ENCODE assay signal across 9 mouse cellular contexts in genomic region chr2:166771396-166771795, GRCm38 (mm10). TPM values are rescaled to one million over a fixed set of nuclear protein-coding genes. Genes with fewer than 3 reads are reported as not detected.
DNase-seq lines count a peak whose midpoint lies in the region; ATAC-seq lines count a peak whose summit lies in the region.
"Had no signal": no experiment of that assay in that cellular context is flagged by ENCODE, and none has a peak within 500 bp of the region (broad histone marks: within the 10 kb centered on the region; RNA-seq: fewer than 3 reads in every experiment).

No protein-coding gene starts in this region.

- H3K36me3 ChIP-seq in limb, embryonic 12.5 days: no peaks in the 10 kb centered on the region
- H3K36me3 ChIP-seq in limb, embryonic 10.5 days: no peaks in the 10 kb centered on the region
- no peaks in the 10 kb centered on the region for H3K36me3 ChIP-seq in embryonic facial prominence, embryonic 13.5 days
- H3K36me3 ChIP-seq in forebrain, embryonic 15.5 days: no peaks in the 10 kb centered on the region
- H3K36me3 ChIP-seq: midbrain, embryonic 12.5 days had no signal

- H3K4me1 ChIP-seq in limb, embryonic 12.5 days (replicated peaks): no peaks in the 10 kb centered on the region; the same call in 1 of the 2 replicates
- H3K4me1 ChIP-seq in limb, embryonic 10.5 days: 0 out of 2 replicates have a peak, but pooled peaks cover 3% of the 10 kb centered on the region
- no peaks in the 10 kb centered on the region for H3K4me1 ChIP-seq in embryonic facial prominence, embryonic 13.5 days
- no peaks in the 10 kb centered on the region for H3K4me1 ChIP-seq in forebrain, embryonic 15.5 days
- H3K4me1 ChIP-seq: midbrain, embryonic 12.5 days had no signal

- 56% methylated on average over 11 of the region's 11 CpGs for WGBS in limb, embryonic 12.5 days
- 63% methylated on average over 11 of the region's 11 CpGs for WGBS in limb, embryonic 10.5 days
- 40% methylated on average over 11 of the region's 11 CpGs for WGBS in embryonic facial prominence, embryonic 13.5 days
- WGBS in forebrain, embryonic 15.5 days: 65% methylated on average over 11 of the region's 11 CpGs

- H3K9ac ChIP-seq in limb, embryonic 12.5 days (replicated peaks): no peak overlapping the region
- 0 out of 2 replicates have a peak overlapping the region, but pooled peaks have one; percentile 3 for H3K9ac ChIP-seq in embryonic facial prominence, embryonic 13.5 days
- H3K9ac ChIP-seq in forebrain, embryonic 15.5 days (replicated peaks): no peak overlapping the region
- H3K9ac ChIP-seq: midbrain, embryonic 12.5 days had no signal

- H3K27me3 ChIP-seq in limb, embryonic 12.5 days: no peaks in the 10 kb centered on the region
- no peaks in the 10 kb centered on the region for H3K27me3 ChIP-seq in limb, embryonic 10.5 days (ENCODE audit: low read depth, poor library complexity, severe bottlenecking)
- no peaks in the 10 kb centered on the region for H3K27me3 ChIP-seq in embryonic facial prominence, embryonic 13.5 days
- H3K27me3 ChIP-seq in forebrain, embryonic 15.5 days: no peaks in the 10 kb centered on the region
- H3K27me3 ChIP-seq: midbrain, embryonic 12.5 days had no signal

- DNase-seq in limb, embryonic 10.5 days (ENCODE audit: low spot score): no peak
- DNase-seq in heart, postnatal 4 days: peak; percentile 20
- DNase-seq in monocyte, adult 2 months (ENCODE audit: low read depth in 1 of 2, low spot score in 2 of 2): peak; percentile 59 to 68
- no peak for DNase-seq in spleen, adult 18-20 months

- H3K4me3 ChIP-seq in limb, embryonic 12.5 days (replicated peaks): no peak overlapping the region
- H3K4me3 ChIP-seq in limb, embryonic 10.5 days: no peak overlapping the region
- no peak overlapping the region for H3K4me3 ChIP-seq in embryonic facial prominence, embryonic 13.5 days
- no peak overlapping the region for H3K4me3 ChIP-seq in forebrain, embryonic 15.5 days
- H3K4me3 ChIP-seq: midbrain, embryonic 12.5 days had no signal

- H3K27ac ChIP-seq in limb, embryonic 12.5 days: 0 out of 2 replicates have a peak overlapping the region, but pooled peaks have one; percentile 12
- H3K27ac ChIP-seq in limb, embryonic 10.5 days: no peak overlapping the region
- H3K27ac ChIP-seq in embryonic facial prominence, embryonic 13.5 days: 0 out of 2 replicates have a peak overlapping the region, but pooled peaks have one; percentile 44
- no peak overlapping the region for H3K27ac ChIP-seq in forebrain, embryonic 15.5 days (replicated peaks)
- H3K27ac ChIP-seq: midbrain, embryonic 12.5 days had no signal

- no peaks in the 10 kb centered on the region for H3K9me3 ChIP-seq in limb, embryonic 12.5 days
- H3K9me3 ChIP-seq in limb, embryonic 10.5 days (replicated peaks): no peaks in the 10 kb centered on the region
- no peaks in the 10 kb centered on the region for H3K9me3 ChIP-seq in embryonic facial prominence, embryonic 13.5 days
- H3K9me3 ChIP-seq in forebrain, embryonic 15.5 days: no peaks in the 10 kb centered on the region
- H3K9me3 ChIP-seq: midbrain, embryonic 12.5 days had no signal

- no peak overlapping the region for H3K4me2 ChIP-seq in limb, embryonic 12.5 days
- no peak overlapping the region for H3K4me2 ChIP-seq in embryonic facial prominence, embryonic 13.5 days
- H3K4me2 ChIP-seq in forebrain, embryonic 15.5 days (replicated peaks): no peak overlapping the region
- H3K4me2 ChIP-seq: midbrain, embryonic 12.5 days had no signal

- ATAC-seq in limb, embryonic 12.5 days (ENCODE audit: insufficient number of reproducible peaks, insufficient read depth, low FRiP score, low TSS enrichment, low read depth): no peak
- no peak for ATAC-seq in embryonic facial prominence, embryonic 13.5 days (ENCODE audit: insufficient number of reproducible peaks, insufficient read depth, low FRiP score, low TSS enrichment, low read depth)
- ATAC-seq in forebrain, embryonic 15.5 days (replicated peaks): no peak
- no peak for ATAC-seq in CD4-positive, CD25-positive, alpha-beta regulatory T cell, adult 4 months

RNA-seq across cellular contexts. Expression of gene Trp53rkb, which starts 20.9 kb away (rescaled TPM):
- polyA plus RNA-seq in limb, embryonic 12.5 days (2016; fragmentation: Nextera tagmentation; extraction: Ambion mirVana): 8.8 and 14.2 TPM in 2 replicates
- polyA plus RNA-seq in limb, embryonic 10.5 days (2016; fragmentation: Nextera tagmentation; extraction: Ambion mirVana): 14.5 and 15.5 TPM in 2 replicates
- 10.4 and 11.3 TPM in 2 replicates for polyA plus RNA-seq in embryonic facial prominence, embryonic 13.5 days (2015; fragmentation: Nextera tagmentation; extraction: Ambion mirVana)
- 1 to 10 TPM; 4.0 to 5.1 TPM for total RNA-seq in heart, postnatal 4 days (2021)
- 8.2 and 9.8 TPM in 2 replicates for polyA plus RNA-seq in forebrain, embryonic 15.5 days (2015; fragmentation: Nextera tagmentation; extraction: Ambion mirVana)
- under 1 TPM; 0.14 to 0.24 TPM for polyA plus RNA-seq in CD4-positive, CD25-positive, alpha-beta regulatory T cell, adult 4 months (2017; shearing (Covaris generic))

RNA-seq across cellular contexts. Expression of gene Arfgef2, which starts 34.0 kb away (rescaled TPM):
- polyA plus RNA-seq in limb, embryonic 12.5 days (2016; fragmentation: Nextera tagmentation; extraction: Ambion mirVana): 5.2 and 5.8 TPM in 2 replicates
- 4.4 and 5.2 TPM in 2 replicates for polyA plus RNA-seq in limb, embryonic 10.5 days (2016; fragmentation: Nextera tagmentation; extraction: Ambion mirVana)
- 3.5 and 3.7 TPM in 2 replicates for polyA plus RNA-seq in embryonic facial prominence, embryonic 13.5 days (2015; fragmentation: Nextera tagmentation; extraction: Ambion mirVana)
- 10 to 100 TPM; 39.7 to 42.3 TPM for total RNA-seq in heart, postnatal 4 days (2021)
- 2.9 and 3.0 TPM in 2 replicates for polyA plus RNA-seq in forebrain, embryonic 15.5 days (2015; fragmentation: Nextera tagmentation; extraction: Ambion mirVana)
- 1 to 10 TPM; 3.4 to 4.3 TPM for polyA plus RNA-seq in CD4-positive, CD25-positive, alpha-beta regulatory T cell, adult 4 months (2017; shearing (Covaris generic))

RNA-seq across cellular contexts. Expression of gene Prex1, which starts 57.8 kb away (rescaled TPM):
- polyA plus RNA-seq in limb, embryonic 12.5 days (2016; fragmentation: Nextera tagmentation; extraction: Ambion mirVana): 26.5 and 29.5 TPM in 2 replicates
- polyA plus RNA-seq in limb, embryonic 10.5 days (2016; fragmentation: Nextera tagmentation; extraction: Ambion mirVana): 24.6 and 26.2 TPM in 2 replicates
- 28.4 and 28.5 TPM in 2 replicates for polyA plus RNA-seq in embryonic facial prominence, embryonic 13.5 days (2015; fragmentation: Nextera tagmentation; extraction: Ambion mirVana)
- total RNA-seq in heart, postnatal 4 days (2021): 10 to 100 TPM; 13.8 to 14.8 TPM
- 38.8 and 43.9 TPM in 2 replicates for polyA plus RNA-seq in forebrain, embryonic 15.5 days (2015; fragmentation: Nextera tagmentation; extraction: Ambion mirVana)
- 10 to 100 TPM; 25.0 to 25.2 TPM for polyA plus RNA-seq in CD4-positive, CD25-positive, alpha-beta regulatory T cell, adult 4 months (2017; shearing (Covaris generic))

Comparison
In these comparisons a context has a peak if more than half of its experiments do, and no peak if none do; other contexts are left out.
1. H3K27ac ChIP-seq: peak in limb, embryonic 12.5 days (single experiment) and embryonic facial prominence, embryonic 13.5 days (single experiment); none in limb, embryonic 10.5 days (single experiment) and forebrain, embryonic 15.5 days (single experiment).
2. DNase-seq: peak in heart, postnatal 4 days (single experiment) and monocyte, adult 2 months (2 of 2); none in limb, embryonic 10.5 days (single experiment) and spleen, adult 18-20 months (0 of 2).